Mouse (Mus musculus) cerebellum, adult 11-12 months (tissue): Measurements from ENCODE around the gene Olfr346.

Source experiments
- DNase-seq: peaks from one replicate; pipeline ENCODE4 v3.0.0; 2022

The Olfr346 gene

DNA sequence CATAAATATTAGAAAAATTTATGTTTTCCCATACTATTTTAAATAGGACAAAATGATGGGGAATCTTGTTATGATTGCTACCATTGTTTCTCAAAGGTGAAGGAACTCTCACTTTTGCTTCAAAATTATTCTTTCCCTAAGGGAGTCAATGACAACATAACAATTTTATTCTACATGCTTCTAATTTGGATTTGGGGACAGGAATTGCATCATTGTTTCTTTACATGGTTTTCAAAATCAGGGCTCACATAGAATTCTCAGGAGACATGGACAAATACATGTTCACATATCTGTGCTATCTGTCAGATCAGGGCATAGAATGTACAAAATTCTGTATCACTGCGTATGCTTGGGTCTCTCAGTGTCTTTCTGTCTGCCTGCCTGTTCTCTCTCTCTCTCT lies at the start of gene Olfr346:
TSS of gene Olfr346 (plus strand) at position 301 of the 400 bp plus-strand sequence.
- DNase-seq = no peak

DNA sequence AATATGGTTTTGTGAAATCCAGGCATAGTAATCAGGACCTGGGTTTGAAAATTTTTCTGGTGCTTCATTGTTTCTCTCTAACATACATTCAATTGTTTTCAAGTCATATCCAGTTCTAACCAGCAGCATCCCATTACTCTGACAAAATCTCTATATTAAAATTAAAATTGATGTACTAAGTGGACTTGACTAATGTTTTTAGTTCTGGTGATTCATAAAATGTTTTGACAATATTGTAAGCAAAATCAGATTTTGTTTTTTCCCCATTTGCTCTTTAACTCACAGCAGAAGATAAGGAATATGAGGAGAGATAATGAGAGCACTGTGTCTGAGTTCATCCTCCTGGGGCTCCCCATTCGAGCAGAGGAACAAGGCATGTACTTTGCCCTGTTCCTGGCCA lies 45.8 kb upstream of the Olfr346 start, which contains the start of gene Olfr345:
TSS of gene Olfr345 (plus strand) at position 301 of the 400 bp plus-strand sequence.
- DNase-seq = no peak

DNA sequence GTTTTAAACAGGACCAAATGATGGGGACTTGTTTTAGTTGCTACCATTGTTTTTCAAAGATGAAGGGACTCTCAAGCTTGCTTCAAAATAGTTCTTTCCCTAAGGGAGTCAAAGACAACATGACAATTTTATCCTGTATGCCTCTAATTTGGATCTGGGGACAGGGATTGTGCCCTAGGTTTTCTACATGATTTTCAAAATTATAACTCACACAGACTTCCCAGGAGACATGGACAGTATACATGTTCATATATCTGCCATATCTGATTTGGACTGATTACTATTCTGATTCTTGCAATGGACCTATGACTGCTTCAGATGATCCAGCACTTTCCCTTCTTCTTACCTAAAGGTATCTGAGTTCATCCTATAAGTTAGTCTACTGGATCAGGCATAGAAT lies 46.0 kb downstream of the Olfr346 start, which contains the start of gene Olfr347:
TSS of gene Olfr347 (plus strand) at position 301 of the 400 bp plus-strand sequence.
- DNase-seq = no peak

DNA sequence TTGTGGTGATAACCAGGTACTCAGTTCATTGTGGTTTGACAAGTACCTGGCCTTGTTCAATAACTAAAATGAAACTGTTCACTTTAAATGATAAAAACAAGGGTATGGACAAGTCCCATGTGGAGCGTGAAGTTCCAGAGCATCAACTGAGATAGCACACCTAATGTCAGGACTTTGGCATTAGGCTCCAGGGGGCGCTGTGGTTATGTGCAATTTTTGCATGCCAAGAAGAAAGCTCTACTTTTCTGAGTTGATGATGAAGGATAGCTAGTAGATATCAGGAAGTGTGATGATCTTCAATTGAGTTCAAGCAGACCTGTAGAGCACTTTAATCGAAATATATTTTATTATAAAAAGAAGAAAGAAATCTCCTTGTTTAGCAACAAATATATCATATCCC lies 50.6 kb downstream of the Olfr346 start:
- DNase-seq = no peak
